10 mouse cellular contexts compared by ENCODE assay signal in the genomic region with DNA sequence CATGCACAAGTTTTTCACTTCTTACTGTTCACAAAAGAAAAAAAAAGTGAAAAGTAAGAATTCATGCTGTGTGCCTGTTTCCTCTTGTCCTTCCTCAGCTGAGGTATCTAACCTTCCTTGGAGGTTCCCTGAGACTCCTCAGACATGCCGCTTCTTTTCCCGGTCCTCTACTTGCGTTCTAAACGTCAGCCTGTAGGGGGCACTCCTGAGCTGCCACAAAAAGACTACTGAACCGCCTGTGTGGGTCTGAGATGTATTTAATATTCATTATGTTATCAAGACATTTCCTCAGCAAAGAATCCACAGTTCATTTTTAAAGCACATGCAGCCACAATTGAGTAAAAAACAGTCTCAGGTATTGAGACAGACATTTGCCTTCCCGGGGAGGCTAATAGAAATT.
A peak's percentile ranks its signal among the peaks of the same experiment; 100 is the strongest.
DNase-seq lines count a peak whose midpoint lies in the region; ATAC-seq and TF ChIP-seq lines count a peak whose summit lies in the region.
"Had no signal": no experiment of that assay in that cellular context is flagged by ENCODE, and none has a peak within 500 bp of the region (broad histone marks: within the 10 kb centered on the region; RNA-seq: fewer than 3 reads in every experiment).

No protein-coding gene starts in this region.

- 23% methylated on average over 6 of the region's 6 CpGs for WGBS in heart, embryonic 10.5 days
- 24% methylated on average over 6 of the region's 6 CpGs for WGBS in hindbrain, embryonic 11.5 days
- 23% methylated on average over 6 of the region's 6 CpGs for WGBS in midbrain, embryonic 11.5 days
- 17% methylated on average over 6 of the region's 6 CpGs for WGBS in stomach, postnatal 0 days

- no peak overlapping the region for H3K27ac ChIP-seq in heart, embryonic 10.5 days
- H3K27ac ChIP-seq in hindbrain, embryonic 11.5 days (ENCODE audit: low read depth, low read length), result no peak overlapping the region
- H3K27ac ChIP-seq in left cerebral cortex, adult 2 months, result peak overlapping the region; percentile 37
- H3K27ac ChIP-seq in midbrain, embryonic 11.5 days (ENCODE audit: low read depth, low read length), result no peak overlapping the region
- H3K27ac ChIP-seq in stomach, postnatal 0 days (replicated peaks), result no peak overlapping the region

- no peak overlapping the region for H3K4me2 ChIP-seq in hindbrain, embryonic 11.5 days (replicated peaks; ENCODE audit: low read depth, low read length)
- no peak overlapping the region for H3K4me2 ChIP-seq in midbrain, embryonic 11.5 days
- H3K4me2 ChIP-seq in stomach, postnatal 0 days (replicated peaks; ENCODE audit: low read depth), result no peak overlapping the region

- peak; percentile 7 to 66 for DNase-seq in heart, adult 18-20 months
- DNase-seq in heart, embryonic 10.5 days (ENCODE audit: low spot score), result no peak
- peak; percentile 58 for DNase-seq in adrenal gland, postnatal 25 days
- peak; percentile 53 for DNase-seq in embryo, embryonic 11.5 days (ENCODE audit: low read depth, low spot score)
- peak; percentile 86 for DNase-seq in hindbrain, embryonic 11.5 days (ENCODE audit: low spot score)
- peak; percentile 77 to 89 for DNase-seq in left cerebral cortex, adult 2 months (ENCODE audit: extremely low spot score in 1 of 2, low spot score in 2 of 2)
- DNase-seq in midbrain, embryonic 11.5 days (ENCODE audit: low spot score, missing footprints), result peak; percentile 95
- peak; percentile 70 for DNase-seq in stomach, postnatal 0 days (ENCODE audit: low spot score)

- H3K4me1 ChIP-seq in heart, embryonic 10.5 days, result no peaks in the 10 kb centered on the region
- no peaks in the 10 kb centered on the region for H3K4me1 ChIP-seq in hindbrain, embryonic 11.5 days (replicated peaks; ENCODE audit: control insufficient read depth, insufficient read depth, low read length)
- H3K4me1 ChIP-seq in midbrain, embryonic 11.5 days (ENCODE audit: control insufficient read depth, insufficient read depth, low read length), result no peaks in the 10 kb centered on the region
- no peaks in the 10 kb centered on the region for H3K4me1 ChIP-seq in stomach, postnatal 0 days (replicated peaks; ENCODE audit: control insufficient read depth, insufficient read depth)

- no peaks in the 10 kb centered on the region for H3K9me3 ChIP-seq in heart, embryonic 10.5 days
- no peaks in the 10 kb centered on the region for H3K9me3 ChIP-seq in hindbrain, embryonic 11.5 days (ENCODE audit: control insufficient read depth, low read length)
- no peaks in the 10 kb centered on the region for H3K9me3 ChIP-seq in midbrain, embryonic 11.5 days (ENCODE audit: control insufficient read depth, low read length)
- no peaks in the 10 kb centered on the region for H3K9me3 ChIP-seq in stomach, postnatal 0 days (ENCODE audit: control insufficient read depth, low read length)
- H3K9me3 ChIP-seq: megakaryocyte, embryonic 14.5 days had no signal

- no peaks in the 10 kb centered on the region for H3K36me3 ChIP-seq in heart, embryonic 10.5 days
- H3K36me3 ChIP-seq in hindbrain, embryonic 11.5 days (ENCODE audit: control insufficient read depth, insufficient read depth, low read length), result no peaks in the 10 kb centered on the region
- no peaks in the 10 kb centered on the region for H3K36me3 ChIP-seq in midbrain, embryonic 11.5 days (ENCODE audit: control insufficient read depth, insufficient read depth, low read length)
- no peaks in the 10 kb centered on the region for H3K36me3 ChIP-seq in stomach, postnatal 0 days (ENCODE audit: control insufficient read depth, insufficient read depth, low read length)
- H3K36me3 ChIP-seq: G1E had no signal

- intact Hi-C loops in left cerebral cortex, adult 2 months (cut with DNase I), result loop anchor here (2.0 to 5.0 kb wide), 4 partner anchors 287 to 1307 kb away; no protein-coding TSS in a partner anchor

- no peaks in the 10 kb centered on the region for H3K27me3 ChIP-seq in heart, embryonic 10.5 days (ENCODE audit: insufficient read depth, poor library complexity, severe bottlenecking)
- no peaks in the 10 kb centered on the region for H3K27me3 ChIP-seq in hindbrain, embryonic 11.5 days (ENCODE audit: control insufficient read depth, insufficient read depth, low read length)
- no peaks in the 10 kb centered on the region; the same call in 1 of the 2 replicates for H3K27me3 ChIP-seq in midbrain, embryonic 11.5 days (ENCODE audit: control insufficient read depth, insufficient read depth, low read length)
- no peaks in the 10 kb centered on the region for H3K27me3 ChIP-seq in stomach, postnatal 0 days (ENCODE audit: control insufficient read depth, insufficient read depth, low read length)
- H3K27me3 ChIP-seq: megakaryocyte, embryonic 14.5 days had no signal

- TF ChIP-seq EP300 in stomach, postnatal 0 days (optimal IDR thresholded peaks at IDR 0.05), result no peak

- H3K4me3 ChIP-seq in heart, embryonic 10.5 days, result no peak overlapping the region
- no peak overlapping the region for H3K4me3 ChIP-seq in hindbrain, embryonic 11.5 days (ENCODE audit: low read depth, low read length)
- no peak overlapping the region for H3K4me3 ChIP-seq in left cerebral cortex, adult 2 months
- no peak overlapping the region for H3K4me3 ChIP-seq in midbrain, embryonic 11.5 days (ENCODE audit: low read depth, low read length)
- no peak overlapping the region for H3K4me3 ChIP-seq in stomach, postnatal 0 days (ENCODE audit: low read depth, low read length)
- H3K4me3 ChIP-seq: megakaryocyte, embryonic 14.5 days had no signal

- ATAC-seq in hindbrain, embryonic 11.5 days (ENCODE audit: low FRiP score), result peak; percentile 67; the same call in 1 of the 2 replicates
- ATAC-seq in midbrain, embryonic 11.5 days (ENCODE audit: low FRiP score), result 0 out of 2 replicates have a peak, but pooled peaks have one; percentile 70
- no peak for ATAC-seq in stomach, postnatal 0 days (ENCODE audit: low FRiP score, low TSS enrichment)

- peak; percentile 98 for TF ChIP-seq CTCF in left cerebral cortex, adult 2 months (IDR thresholded peaks at IDR 0.05)
- peak; percentile 90 for TF ChIP-seq CTCF in stomach, postnatal 0 days (IDR thresholded peaks at IDR 0.05; ENCODE audit: low read depth)

- H3K9ac ChIP-seq in hindbrain, embryonic 11.5 days (ENCODE audit: low read depth, low read length), result no peak overlapping the region
- H3K9ac ChIP-seq in midbrain, embryonic 11.5 days (ENCODE audit: low read length), result no peak overlapping the region
- H3K9ac ChIP-seq in stomach, postnatal 0 days (ENCODE audit: low read length), result no peak overlapping the region
